Mouse (Mus musculus): Measurements from ENCODE around the gene Ppp1cc. TPM values are rescaled to one million over a fixed set of nuclear protein-coding genes. Genes with fewer than 3 reads are reported as not detected.
"Not testable (repeated sequence)": the region's sequence is repeated elsewhere in the genome, so short reads cannot be mapped to it uniquely, and the experiment has no call there.

The Ppp1cc gene
- total RNA-seq, 2 experiments from 2014 or later: 190 to 196 TPM

DNA sequence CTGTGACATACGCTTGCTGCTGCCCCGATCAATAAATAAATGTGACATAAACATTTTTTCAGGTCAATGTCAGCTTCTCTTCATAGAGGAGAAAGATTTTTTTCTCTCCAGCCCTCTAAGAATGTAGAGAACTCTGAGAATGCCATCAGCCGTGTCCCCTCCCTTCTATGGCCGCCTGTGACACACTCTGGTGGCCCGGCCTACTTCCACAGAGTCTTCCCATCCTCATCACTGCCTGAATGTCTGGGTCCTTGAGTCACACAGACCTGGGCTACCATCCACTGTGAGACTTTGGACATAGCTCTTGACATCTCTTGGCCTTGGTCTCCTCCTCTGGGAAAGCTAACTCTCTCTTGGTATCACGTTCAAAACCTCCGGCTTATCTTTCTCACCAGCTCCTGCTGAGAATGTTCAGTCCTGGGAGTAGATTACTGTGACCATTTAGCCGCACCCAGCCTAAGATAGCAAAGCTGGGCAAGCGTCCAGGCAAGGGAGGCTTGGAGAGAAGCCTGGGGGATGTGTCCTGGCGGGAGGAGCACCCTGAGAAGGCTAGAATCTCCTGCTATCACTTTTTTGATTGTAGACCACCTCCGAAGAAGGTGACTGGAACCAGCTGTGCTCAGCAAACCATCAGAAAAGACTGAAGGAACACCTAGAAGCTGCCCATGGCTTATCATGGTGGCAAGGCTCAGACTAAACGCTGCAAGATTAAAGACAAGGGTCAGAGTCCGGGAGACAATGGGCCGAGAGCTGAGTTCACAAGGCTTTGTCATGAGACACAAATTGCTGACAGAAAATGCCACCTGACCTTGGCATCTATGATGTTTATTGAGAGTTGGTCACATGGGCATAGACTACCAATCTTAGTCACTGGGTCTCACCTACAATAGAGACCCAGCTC, 21.3 kb upstream of the Ppp1cc start:
- no peak for DNase-seq (ENCODE audit: low spot score in 2 of 2)

DNA sequence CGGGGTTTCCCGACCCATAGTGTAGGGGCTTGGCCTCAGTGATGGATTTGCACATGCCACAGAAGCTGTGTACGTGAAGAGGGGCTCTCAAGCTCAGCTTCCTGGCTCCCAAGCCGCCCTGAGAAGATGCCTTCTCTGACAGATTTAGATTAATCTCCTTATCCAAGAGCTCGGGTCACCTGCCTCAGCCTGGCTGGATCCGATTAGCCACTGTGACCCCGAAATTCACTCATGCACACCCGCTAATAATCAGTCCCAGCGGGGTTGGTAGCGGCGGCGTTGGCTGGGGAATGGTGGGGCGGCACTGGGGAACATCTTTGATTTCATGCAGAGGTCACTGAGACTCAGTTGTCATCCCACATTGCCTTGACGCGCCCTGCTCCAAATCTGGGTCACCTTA, 19.2 kb upstream of the Ppp1cc start:
- DNase-seq (ENCODE audit: low spot score in 2 of 2): no peak

DNA sequence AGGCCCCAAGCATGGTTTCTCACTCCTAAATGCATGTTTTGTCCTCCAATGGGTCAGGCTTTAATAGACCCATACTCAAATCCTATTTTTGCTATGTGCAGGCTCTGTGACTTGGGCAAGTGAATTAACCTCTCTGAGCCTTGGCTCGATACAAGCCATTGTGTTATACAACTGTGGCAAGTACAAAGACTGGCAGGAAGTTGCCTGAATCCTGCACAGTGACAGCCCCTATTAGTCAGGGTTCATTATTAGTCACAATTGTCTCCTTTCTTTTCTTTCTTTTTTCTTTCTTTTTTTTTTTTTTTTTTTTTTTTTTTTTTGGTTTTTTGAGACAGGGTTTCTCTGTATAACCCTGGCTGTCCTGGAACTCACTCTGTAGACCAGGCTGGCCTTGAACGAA, 18.3 kb upstream of the Ppp1cc start:
- DNase-seq (ENCODE audit: low spot score in 2 of 2): not testable (repeated sequence)

DNA sequence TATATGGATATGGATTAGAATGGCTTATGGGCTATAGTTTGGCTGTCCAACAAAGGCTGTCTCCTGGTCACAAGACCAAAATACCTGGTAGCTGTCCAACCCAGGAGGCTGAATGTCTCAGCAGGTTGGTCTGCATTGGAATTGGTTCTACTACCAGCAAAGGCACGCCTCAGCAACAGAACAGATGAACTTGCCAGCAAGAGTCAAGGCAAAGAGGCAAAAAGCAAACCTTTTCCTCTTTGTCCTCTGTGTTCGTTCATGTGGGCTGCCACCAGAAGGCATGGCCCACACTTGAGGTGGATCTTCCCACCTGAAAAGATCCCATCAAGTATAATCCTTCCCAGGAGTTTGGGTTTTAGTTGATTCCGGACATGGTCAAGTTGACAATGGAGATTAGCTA, 17.4 kb upstream of the Ppp1cc start, which contains the start of gene Ccdc63:
Gene Ccdc63, minus strand, starts transcription at position 101 of the 400 bp plus-strand sequence.
- DNase-seq (ENCODE audit: low spot score in 2 of 2): no peak

DNA sequence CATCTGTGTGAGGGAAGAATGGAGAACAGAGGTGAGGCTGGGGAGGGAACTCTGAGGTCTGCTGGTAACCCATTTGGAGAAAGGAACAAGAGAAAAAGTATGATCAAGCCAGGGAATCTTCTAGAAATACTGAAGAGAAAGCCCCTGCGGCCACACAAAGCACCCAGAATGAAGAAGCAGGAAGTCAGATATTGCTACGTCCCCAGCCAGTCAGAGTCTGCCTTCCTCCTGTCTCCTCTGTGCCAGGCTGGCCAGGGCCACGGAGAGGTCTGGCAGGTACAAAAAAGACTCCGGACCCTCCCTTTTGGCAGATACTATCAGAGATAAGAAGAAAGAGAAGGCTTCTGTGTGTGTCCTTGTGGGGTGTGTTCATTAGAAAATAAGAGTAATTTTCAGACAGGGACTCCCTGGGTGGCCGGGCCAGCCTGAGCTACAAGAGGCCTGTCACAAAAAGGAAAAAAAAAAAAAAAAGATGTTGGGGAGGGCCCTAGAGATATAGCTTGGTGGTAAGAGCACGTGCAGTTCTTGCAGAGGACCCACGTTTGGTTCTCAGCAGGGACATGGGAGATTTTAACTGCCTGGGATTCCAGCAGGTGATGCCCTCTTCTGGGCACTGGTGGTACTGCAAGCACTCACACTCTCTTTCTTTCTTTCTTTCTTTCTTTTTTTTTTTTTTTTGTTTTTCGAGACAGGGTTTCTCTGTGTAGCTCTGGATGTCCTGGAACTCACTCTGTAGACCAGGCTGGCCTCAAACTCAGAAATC, 15.7 kb upstream of the Ppp1cc start:
- DNase-seq (ENCODE audit: low spot score in 2 of 2): no peak

DNA sequence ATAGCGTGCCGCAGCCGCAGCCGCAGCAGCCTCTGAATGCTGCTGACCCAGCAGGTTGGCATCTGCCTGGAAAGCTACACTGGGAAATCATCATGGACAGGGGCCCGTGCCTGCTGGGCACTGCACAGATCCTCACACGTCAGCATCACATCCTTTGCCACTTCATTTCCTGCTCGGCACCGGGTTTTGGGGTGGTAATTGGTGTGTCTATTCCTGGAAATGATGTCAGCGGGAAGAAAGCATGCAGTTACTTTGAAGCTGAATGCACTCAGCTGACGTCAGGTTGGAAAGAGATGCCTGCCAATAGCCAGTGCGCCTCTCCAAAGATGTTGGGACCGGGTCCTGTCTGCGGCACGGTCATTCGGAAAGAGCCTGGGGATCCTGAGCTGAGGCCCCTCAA, 14.5 kb upstream of the Ppp1cc start:
- DNase-seq (ENCODE audit: low spot score in 2 of 2): no peak

DNA sequence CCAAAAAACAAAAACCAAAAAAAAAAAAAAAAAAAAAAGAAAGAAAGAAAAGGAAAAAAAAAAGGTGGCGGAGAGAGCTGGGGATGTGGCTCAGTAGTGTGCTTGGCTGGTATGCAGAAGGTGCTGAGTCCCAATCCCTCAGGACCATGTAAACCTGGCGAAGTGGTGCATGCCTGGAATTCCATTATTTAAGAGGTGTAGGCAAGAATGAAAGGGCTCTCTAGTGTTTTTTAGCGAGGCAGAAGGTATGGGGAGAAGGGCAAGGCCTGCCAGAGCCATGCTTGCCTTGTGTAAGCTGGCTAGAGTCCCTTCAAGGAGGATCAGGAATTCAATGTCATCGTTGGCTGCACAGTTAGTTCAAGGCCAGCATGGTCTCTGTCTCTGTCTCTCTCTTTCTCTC, 13.3 kb upstream of the Ppp1cc start:
- no peak for DNase-seq (ENCODE audit: low spot score in 2 of 2)

DNA sequence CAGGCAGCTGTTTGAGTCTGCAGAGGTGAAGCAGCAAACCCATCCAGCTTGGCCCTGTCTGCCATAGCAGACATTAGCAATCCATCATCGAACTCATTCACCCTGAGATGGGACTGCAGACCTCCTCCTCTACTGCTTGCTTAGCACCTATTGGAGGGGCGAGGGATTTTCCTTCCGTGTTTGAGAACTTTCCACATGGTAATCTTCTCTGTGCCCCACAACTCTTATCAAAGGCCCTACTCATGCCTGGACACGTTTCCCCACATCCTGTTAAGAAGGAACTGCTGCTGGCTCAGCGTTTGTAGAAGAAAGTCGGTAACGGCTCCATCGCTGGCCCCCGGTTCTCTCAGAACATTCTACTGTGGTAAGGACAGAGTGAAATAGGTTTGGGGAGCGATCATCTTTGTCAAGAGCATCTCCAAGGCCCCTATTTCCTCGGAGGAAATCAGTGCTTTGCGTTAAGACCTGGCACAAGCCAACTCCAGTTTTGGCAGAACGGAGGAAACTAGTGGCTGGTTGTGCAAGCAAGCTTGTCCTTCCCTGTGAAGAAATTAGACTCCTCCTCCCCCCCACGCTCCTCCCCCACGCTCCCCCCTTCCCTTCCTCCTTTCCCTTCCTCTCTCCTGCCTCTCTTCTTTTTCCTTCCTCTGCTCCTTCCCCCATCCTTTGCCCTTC, 12.6 kb upstream of the Ppp1cc start:
- no peak for DNase-seq (ENCODE audit: low spot score in 2 of 2)

DNA sequence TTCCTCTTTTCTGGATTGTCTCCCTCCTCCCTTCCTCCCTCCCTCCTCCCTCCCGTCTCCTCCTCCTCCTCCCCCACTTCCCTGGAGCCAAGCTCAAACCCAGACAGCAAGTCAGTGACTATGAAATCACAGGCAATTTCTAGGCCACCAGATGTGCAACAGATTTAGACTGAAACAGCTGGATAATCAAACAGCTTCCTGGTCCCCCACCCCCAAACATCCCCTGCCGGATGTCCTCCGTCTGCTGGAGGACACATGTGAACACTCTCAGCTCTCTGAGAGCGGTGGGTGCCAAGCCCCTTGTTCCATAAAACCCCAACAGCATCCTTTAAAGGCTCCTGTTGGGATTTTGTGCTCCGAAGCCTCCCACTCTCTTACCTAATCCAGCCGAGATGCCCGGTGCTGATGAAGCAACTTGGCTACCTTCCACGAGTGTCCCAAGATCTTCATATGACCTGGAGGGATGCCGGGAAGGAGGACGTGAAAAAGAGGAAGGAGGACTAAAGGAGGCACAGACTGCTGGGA, 12.0 kb upstream of the Ppp1cc start:
- no peak for DNase-seq (ENCODE audit: low spot score in 2 of 2)

DNA sequence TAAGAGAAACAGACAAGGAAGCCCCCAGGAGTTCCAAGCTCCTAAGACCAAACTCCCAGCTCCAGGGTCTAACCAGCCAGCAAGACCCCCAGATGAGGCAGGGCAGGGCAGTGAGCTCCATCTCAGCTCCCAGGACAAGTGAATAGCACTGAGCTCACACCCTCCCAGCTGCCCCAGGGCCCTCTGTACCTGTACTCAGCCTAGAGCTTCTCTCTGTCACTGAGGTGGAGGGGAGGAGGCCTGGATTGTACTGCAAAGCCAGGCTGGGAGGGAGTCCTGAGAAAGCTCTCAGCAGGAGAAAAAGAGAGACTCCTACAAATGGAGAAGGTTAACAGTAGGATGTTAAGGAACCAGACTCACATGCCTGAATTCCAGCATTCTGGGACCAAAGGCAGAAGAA, 11.5 kb upstream of the Ppp1cc start:
- no peak for DNase-seq (ENCODE audit: low spot score in 2 of 2)

DNA sequence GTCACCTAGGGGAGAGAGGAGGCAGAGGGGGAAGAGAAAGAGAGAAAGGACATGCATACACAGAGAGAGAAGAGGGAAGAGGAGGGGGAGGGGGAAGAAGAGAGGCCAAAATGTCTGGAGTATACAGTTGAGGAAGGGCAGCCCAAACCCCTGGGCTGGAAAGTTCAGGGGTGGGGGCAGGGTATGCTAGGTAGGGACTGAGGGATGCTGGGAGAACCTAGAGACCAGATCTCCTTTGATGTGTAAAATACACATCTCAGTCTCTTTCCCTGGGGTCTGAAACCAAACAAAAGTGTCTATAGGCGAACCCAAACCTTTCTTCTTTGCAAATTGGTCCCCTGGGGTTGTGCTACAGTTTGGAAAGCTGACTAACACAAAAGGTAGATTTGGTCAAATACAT, 10.0 kb upstream of the Ppp1cc start:
- no peak for DNase-seq (ENCODE audit: low spot score in 2 of 2)

DNA sequence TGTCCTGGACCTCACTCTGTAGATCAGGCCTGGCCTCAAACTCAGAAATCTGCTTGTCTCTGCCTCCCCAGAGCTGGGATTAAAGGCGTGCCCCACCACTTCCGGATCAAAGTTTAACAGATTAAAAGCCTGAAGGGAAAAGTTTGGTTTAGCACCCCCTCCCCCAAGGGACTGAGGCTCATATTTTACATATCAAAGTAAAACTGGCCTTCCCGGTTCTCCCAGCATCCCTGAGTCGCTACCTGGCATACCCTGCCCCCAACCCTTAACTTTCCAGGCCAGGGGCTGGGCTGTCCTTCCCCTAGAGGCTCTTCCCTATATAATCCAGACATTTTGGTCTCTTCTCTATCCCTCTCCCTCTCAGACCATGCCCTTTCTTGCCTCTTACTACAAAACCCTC, 8.8 kb upstream of the Ppp1cc start:
- DNase-seq (ENCODE audit: low spot score in 2 of 2): no peak

DNA sequence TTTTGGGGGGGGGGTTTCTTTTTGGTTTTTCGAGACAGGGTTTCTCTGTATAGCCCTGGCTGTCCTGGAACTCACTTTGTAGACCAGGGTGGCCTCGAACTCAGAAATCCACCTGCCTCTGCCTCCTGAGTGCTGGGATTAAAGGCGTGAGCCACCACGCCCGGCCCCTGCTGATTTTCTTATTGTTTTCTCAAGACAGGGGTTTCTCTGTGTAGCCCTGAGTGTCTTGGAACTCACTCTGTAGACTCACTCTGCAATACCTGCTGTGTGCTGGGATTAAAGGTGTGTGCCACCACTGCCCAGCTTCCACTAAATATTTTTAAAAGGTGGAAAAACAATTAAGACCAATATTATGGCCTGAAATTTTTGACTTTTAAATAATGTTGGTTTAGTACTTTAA, 5.6 kb upstream of the Ppp1cc start:
- DNase-seq (ENCODE audit: low spot score in 2 of 2): not testable (repeated sequence)

DNA sequence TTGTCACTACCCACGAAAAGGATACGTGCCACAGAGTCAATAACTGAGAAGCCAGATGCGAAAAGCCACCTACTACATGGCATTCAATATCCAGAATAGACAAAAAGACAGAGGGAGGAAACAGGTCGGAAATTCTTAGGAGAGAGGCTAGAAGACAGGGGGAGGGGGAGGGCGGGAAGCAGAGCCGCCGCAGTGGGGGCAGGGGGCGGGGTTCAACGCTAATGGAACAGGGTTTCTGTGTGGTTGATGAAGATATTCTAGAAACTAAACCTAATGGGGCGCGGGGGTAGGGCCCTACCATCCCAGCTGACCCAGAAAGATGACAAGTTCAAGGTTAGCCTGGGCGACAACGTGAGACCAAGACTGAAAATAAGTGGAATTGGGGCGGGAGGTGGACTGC, 4.1 kb upstream of the Ppp1cc start:
- DNase-seq (ENCODE audit: low spot score in 2 of 2): no peak

DNA sequence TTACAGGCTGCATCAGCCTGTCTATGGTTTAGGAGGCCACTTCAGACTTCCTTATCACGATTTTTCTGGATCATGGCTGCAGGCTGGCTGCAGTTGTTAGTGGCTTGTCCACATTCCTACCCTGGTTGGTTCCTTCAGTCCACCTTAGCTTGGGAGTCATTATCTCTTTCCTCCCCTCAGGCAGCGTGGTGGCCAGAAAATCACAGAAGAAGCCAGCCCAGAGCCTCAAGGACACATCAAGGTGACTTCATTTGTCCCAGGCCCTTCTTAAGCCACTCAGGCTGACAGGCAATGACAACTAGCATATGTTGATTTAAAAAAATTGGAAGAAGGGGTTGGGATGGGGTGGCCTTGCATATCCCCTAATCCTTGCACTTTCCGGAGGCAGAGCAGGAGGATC, 3.3 kb upstream of the Ppp1cc start:
- DNase-seq (ENCODE audit: low spot score in 2 of 2): no peak

DNA sequence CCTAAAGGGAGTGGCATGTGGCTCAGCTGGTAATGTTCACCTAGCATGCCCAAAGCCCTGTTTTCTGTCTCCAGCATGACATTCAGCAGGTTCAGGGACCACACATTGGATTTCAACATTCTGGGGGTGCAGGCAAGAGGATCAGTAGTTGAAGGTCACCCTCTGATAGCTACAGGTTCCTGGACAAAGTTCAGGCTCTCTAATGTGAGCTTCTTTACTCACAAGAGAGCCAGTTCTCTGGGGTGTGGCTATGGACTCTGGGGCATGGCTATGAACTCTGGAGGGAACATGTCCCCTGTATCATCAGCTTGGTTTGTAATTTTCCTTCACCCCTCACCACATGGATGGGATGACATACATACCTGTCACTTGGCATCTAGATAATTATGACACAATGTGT, 2.5 kb upstream of the Ppp1cc start:
- DNase-seq (ENCODE audit: low spot score in 2 of 2): no peak

DNA sequence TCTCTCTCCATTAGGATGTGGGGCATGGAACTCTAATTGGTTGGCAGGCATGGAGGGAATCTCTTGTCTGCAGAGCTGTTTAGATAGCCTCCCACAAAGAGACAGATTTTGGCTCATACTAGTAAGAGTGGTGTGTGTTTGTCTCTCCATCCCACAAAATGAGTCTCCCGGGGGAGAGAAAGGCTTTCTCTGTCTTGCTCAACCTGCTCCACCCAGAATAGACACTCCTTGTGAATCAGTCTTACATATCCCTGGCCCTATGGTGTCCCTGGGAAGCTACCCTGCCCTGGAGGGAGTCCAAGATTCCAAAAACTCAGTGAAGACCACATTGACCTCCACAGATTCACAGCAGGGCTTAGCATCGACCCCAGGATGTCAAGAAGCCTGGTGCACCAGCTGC, 1.6 kb upstream of the Ppp1cc start:
- DNase-seq (ENCODE audit: low spot score in 2 of 2): no peak

DNA sequence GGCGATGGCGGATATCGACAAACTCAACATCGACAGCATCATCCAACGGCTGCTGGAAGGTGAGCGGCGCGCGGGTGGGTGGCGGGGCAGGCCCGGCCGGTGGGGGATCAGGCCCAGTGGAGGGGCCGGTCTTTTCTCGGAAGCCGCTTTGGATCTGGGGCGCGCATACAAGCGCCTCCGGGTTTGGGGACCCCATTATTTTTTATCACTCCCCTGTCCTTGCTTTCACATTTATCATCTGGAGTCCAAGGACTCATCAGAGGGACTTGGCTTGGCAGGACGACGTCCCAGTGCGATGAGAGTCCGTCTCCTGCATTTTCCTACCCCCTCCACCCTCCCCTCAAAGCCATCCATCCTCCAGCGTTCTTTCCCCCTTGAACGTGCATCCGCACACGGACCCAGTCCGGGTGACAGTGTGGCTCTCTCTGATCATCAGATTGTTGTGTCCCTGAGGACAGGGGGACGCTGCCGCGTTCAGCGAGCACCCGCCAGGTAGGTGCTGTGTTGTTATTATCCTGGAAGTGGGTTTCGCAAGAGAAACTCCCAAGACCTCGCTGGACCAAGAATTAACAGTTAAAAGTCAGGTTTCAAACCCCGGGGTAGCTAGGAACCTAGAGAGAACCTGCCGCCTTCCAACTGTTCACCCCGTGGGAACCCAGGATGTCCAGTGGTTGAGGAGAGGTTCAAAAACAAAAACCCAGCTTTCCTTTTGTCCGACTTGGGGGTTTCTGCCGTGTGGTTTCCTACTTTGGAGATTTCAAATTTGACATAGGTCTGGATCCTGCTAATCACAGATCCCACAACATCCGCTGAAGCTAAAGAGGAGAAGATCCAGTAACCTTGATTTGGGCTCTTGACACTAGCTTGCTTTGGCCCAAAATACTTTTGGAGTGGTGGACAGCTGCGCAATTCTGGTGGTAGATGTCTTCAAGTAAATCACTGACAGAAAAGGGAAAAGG, 758 bp downstream of the Ppp1cc start:
- no peak for DNase-seq (ENCODE audit: low spot score in 2 of 2)

DNA sequence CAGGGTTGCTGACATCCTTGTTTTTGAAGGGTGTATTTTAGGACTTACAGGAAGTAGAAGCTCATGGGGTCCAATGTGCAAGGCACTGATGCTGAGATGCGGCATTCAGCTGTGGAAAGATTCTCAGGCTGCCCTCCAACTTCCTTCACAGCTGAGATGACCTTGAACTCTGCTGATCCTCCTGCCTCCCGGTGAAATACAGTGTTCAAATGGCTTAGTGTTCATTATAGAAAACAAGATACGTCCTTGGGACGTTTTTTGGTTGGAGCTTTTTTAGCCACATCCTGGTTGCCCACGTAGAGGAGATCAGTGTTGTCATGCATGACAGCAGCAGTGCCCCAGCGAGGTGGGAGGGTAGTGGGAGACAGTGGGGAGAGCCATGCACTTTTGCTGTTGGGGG, 5.1 kb downstream of the Ppp1cc start:
- DNase-seq (ENCODE audit: low spot score in 2 of 2): no peak

DNA sequence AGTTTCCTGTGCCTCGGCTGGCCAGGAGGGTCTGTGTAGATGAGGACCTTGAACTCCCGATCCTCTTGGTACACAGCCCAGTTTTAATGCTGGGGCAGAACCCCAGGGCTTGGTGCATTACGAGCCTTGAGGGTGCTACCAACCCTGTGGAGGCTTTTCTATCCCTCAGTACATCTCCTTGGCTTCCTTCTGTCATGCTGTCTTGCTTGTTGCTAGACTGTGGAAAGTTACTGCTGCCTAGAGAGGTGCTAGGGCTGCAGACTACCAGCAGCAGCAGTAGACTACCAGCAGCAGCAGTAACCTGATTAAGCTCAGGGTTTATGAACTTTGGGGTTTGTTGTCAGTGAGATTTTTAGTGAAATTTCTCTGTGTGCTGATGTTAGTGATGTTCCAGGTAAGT, 5.9 kb downstream of the Ppp1cc start:
- DNase-seq (ENCODE audit: low spot score in 2 of 2): no peak
